Comparison of ENCODE assay signal across 24 mouse cellular contexts in genomic region chr16:24334389-24334788, GRCm38 (mm10). TPM values are rescaled to one million over a fixed set of nuclear protein-coding genes. Genes with fewer than 3 reads are reported as not detected.
A peak's percentile ranks its signal among the peaks of the same experiment; 100 is the strongest.
DNase-seq lines count a peak whose midpoint lies in the region; ATAC-seq and TF ChIP-seq lines count a peak whose summit lies in the region.
"Had no signal": no experiment of that assay in that cellular context is flagged by ENCODE, and none has a peak within 500 bp of the region (broad histone marks: within the 10 kb centered on the region; RNA-seq: fewer than 3 reads in every experiment).

No protein-coding gene starts in this region.

- no peak for TF ChIP-seq POLR2A in liver, adult 2 months (IDR thresholded peaks at IDR 0.05; ENCODE audit: extremely low read depth, insufficient read depth, low read length)

- no peak for ATAC-seq in liver, embryonic 11.5 days (replicated peaks; ENCODE audit: low FRiP score)
- ATAC-seq: forebrain, embryonic 14.5 days; forebrain, postnatal 0 days; intestine, postnatal 0 days had no signal

- H3K9ac ChIP-seq in liver, adult 2 months (ENCODE audit: low read depth, low read length): no peak overlapping the region
- H3K9ac ChIP-seq in liver, embryonic 11.5 days (ENCODE audit: low read depth, low read length): no peak overlapping the region
- H3K9ac ChIP-seq: embryonic facial prominence, embryonic 12.5 days; forebrain, postnatal 0 days; heart, embryonic 13.5 days; hindbrain, embryonic 12.5 days; hindbrain, embryonic 15.5 days had no signal

- peak; percentile 44 for DNase-seq in gastrocnemius, adult 18-20 months (ENCODE audit: low spot score)
- DNase-seq in gastrocnemius, postnatal 10 days: no peak
- DNase-seq in liver, adult 2 months (ENCODE audit: extremely low read depth, low read depth, low spot score): peak; percentile 18
- DNase-seq in liver, embryonic 11.5 days (ENCODE audit: low spot score): no peak
- DNase-seq in NIH3T3 (ENCODE audit: low read depth): peak; percentile 62
- DNase-seq in skeletal muscle tissue, adult 2 months (ENCODE audit: low read depth, low spot score): peak; percentile 46
- no peak for DNase-seq in right cerebral cortex, adult 18-20 months
- no peak for DNase-seq in thymus, postnatal 25 days
- DNase-seq: adrenal gland, adult 2 months; adrenal gland, postnatal 14 days; cerebellum, adult 18-20 months; cerebellum, adult 9-10 months; cerebellum, postnatal 14 days; forebrain, postnatal 0 days; heart, adult 2 months; heart, postnatal 14 days had no signal

- no peaks in the 10 kb centered on the region for H3K36me3 ChIP-seq in liver, adult 2 months (ENCODE audit: control insufficient read depth, insufficient read depth, low read length)
- H3K36me3 ChIP-seq in liver, embryonic 11.5 days (ENCODE audit: control insufficient read depth, insufficient read depth, low read length): no peaks in the 10 kb centered on the region
- H3K36me3 ChIP-seq: embryonic facial prominence, embryonic 12.5 days; G1E; heart, embryonic 10.5 days; heart, embryonic 13.5 days; hindbrain, embryonic 12.5 days; hindbrain, embryonic 15.5 days had no signal

- H3K4me2 ChIP-seq in liver, embryonic 11.5 days: no peak overlapping the region
- H3K4me2 ChIP-seq: embryonic facial prominence, embryonic 12.5 days; heart, embryonic 13.5 days; hindbrain, embryonic 12.5 days; hindbrain, embryonic 15.5 days had no signal

- H3K4me1 ChIP-seq in liver, adult 2 months (ENCODE audit: control insufficient read depth, insufficient read depth, low read length): no peaks in the 10 kb centered on the region; the same call in 1 of the 2 replicates
- H3K4me1 ChIP-seq in liver, embryonic 11.5 days (replicated peaks; ENCODE audit: control insufficient read depth, insufficient read depth, low read length): no peaks in the 10 kb centered on the region
- H3K4me1 ChIP-seq: hindbrain, embryonic 12.5 days; hindbrain, embryonic 15.5 days had no signal

- H3K79me2 ChIP-seq in liver, adult 2 months (ENCODE audit: control insufficient read depth, insufficient read depth, low read length): no peaks in the 10 kb centered on the region

- no peaks in the 10 kb centered on the region for H3K27me3 ChIP-seq in liver, adult 2 months (ENCODE audit: control insufficient read depth, insufficient read depth, low read length)
- H3K27me3 ChIP-seq in liver, embryonic 11.5 days (replicated peaks; ENCODE audit: control insufficient read depth, insufficient read depth, low read length): no peaks in the 10 kb centered on the region
- H3K27me3 ChIP-seq: embryonic facial prominence, embryonic 12.5 days; heart, embryonic 13.5 days; hindbrain, embryonic 12.5 days; hindbrain, embryonic 15.5 days had no signal

- H3K4me3 ChIP-seq in liver, adult 2 months (ENCODE audit: insufficient read depth, low read depth, low read length): no peak overlapping the region
- no peak overlapping the region for H3K4me3 ChIP-seq in liver, embryonic 11.5 days (ENCODE audit: low read depth, low read length)
- H3K4me3 ChIP-seq: embryonic facial prominence, embryonic 12.5 days; heart, adult 2 months; heart, embryonic 10.5 days; heart, embryonic 13.5 days; hindbrain, embryonic 12.5 days; hindbrain, embryonic 15.5 days had no signal

- WGBS in liver, adult 2 months: 31% methylated on average over 2 of the region's 2 CpGs
- WGBS in liver, embryonic 11.5 days: 85% methylated on average over 2 of the region's 2 CpGs

- no peak for TF ChIP-seq CTCF in liver, adult 2 months (IDR thresholded peaks at IDR 0.05; ENCODE audit: low read depth, low read length)

- H3K9me3 ChIP-seq in liver, embryonic 11.5 days (ENCODE audit: control insufficient read depth, low read length): no peaks in the 10 kb centered on the region
- H3K9me3 ChIP-seq: embryonic facial prominence, embryonic 12.5 days; heart, embryonic 10.5 days; heart, embryonic 13.5 days; hindbrain, embryonic 12.5 days; hindbrain, embryonic 15.5 days had no signal

- H3K27ac ChIP-seq in liver, adult 2 months (replicated peaks; ENCODE audit: insufficient read depth, low read depth, low read length): no peak overlapping the region
- no peak overlapping the region for H3K27ac ChIP-seq in liver, embryonic 11.5 days (ENCODE audit: low read depth, low read length)
- H3K27ac ChIP-seq: embryonic facial prominence, embryonic 12.5 days; heart, adult 2 months; heart, embryonic 10.5 days; heart, embryonic 13.5 days; hindbrain, embryonic 12.5 days; hindbrain, embryonic 15.5 days had no signal

RNA-seq across cellular contexts. Expression of gene Lpp, which starts 58.9 kb away (rescaled TPM):
- 10 to 100 TPM; 13.4 to 17.4 TPM for total RNA-seq in gastrocnemius, adult 18-20 months (2021)
- 10 to 100 TPM; 34.6 to 45.1 TPM for total RNA-seq in gastrocnemius, postnatal 10 days (2021)
- 23.0 and 25.9 TPM in 2 replicates for total RNA-seq in liver, adult 2 months (2014; rRNA removed)
- polyA plus RNA-seq in liver, adult 2 months (2012; rRNA removed): 7.5 and 11.4 TPM in 2 replicates
- 19.5 and 21.2 TPM in 2 replicates for polyA plus RNA-seq in liver, embryonic 11.5 days (2014; fragmentation: Nextera tagmentation; extraction: Ambion mirVana)
- polyA plus RNA-seq: G1E had no signal

Comparison
In these comparisons a context has a peak if more than half of its experiments do, and no peak if none do; other contexts are left out.
1. DNase-seq: peak in gastrocnemius, adult 18-20 months (single experiment), liver, adult 2 months (single experiment), NIH3T3 (single experiment) and skeletal muscle tissue, adult 2 months (single experiment); none in gastrocnemius, postnatal 10 days (single experiment), liver, embryonic 11.5 days (single experiment), right cerebral cortex, adult 18-20 months (single experiment) and thymus, postnatal 25 days (single experiment).